Mouse (Mus musculus): ENCODE data around the gene Sgcd.

GRCm38 (mm10) chr11:47609892-47610291 is 378.9 kb downstream of the Sgcd start:
- TF ChIP-seq CTCF (IDR thresholded peaks at IDR 0.05; ENCODE audit: borderline replicate concordance, insufficient read depth, low read length) (no peak), POLR2A (IDR thresholded peaks at IDR 0.05; ENCODE audit: low read depth, low read length) (no peak)
